Mouse (Mus musculus) midbrain, embryonic 11.5 days (tissue): ENCODE measurements around the gene Bri3. TPM values are rescaled to one million over a fixed set of nuclear protein-coding genes. Genes with fewer than 3 reads are reported as not detected.

ENCODE experiments used
- ATAC-seq: fragments of 200-750 bp; cut with Nextera tagmentation; 2 replicates; pipeline ENCODE4 v1.8.0; 2017; ENCODE audit warnings: moderate TSS enrichment, moderate library complexity; ENCODE audit not compliant: low FRiP score
- DNase-seq: peaks from one replicate; pipeline ENCODE4 v3.0.0; 2015; ENCODE audit warnings: low spot score; ENCODE audit errors: missing footprints
- H3K27ac ChIP-seq: fragments of 300-500 bp; sonication (generic); 2 replicates; pipeline ENCODE4 v1.5.1; 2014; ENCODE audit warnings: low read depth, low read length
- H3K27me3 ChIP-seq: fragments of 300-500 bp; sonication (generic); 2 replicates; pipeline ENCODE4 v1.6.1; 2014; ENCODE audit warnings: mild to moderate bottlenecking, low read length, moderate library complexity, mixed read lengths; ENCODE audit not compliant: control insufficient read depth, insufficient read depth
- H3K36me3 ChIP-seq: fragments of 300-500 bp; sonication (generic); 2 replicates; pipeline ENCODE4 v1.6.1; 2014; ENCODE audit warnings: mild to moderate bottlenecking, low read length, moderate library complexity, mixed read lengths; ENCODE audit not compliant: control insufficient read depth, insufficient read depth
- H3K4me1 ChIP-seq: fragments of 300-500 bp; sonication (generic); 2 replicates; pipeline ENCODE4 v1.6.1; 2014; ENCODE audit warnings: low read length; ENCODE audit not compliant: control insufficient read depth, insufficient read depth
- H3K4me2 ChIP-seq: fragments of 300-500 bp; sonication (generic); 2 replicates; pipeline ENCODE4 v1.6.1; 2014; ENCODE audit warnings: mild to moderate bottlenecking, moderate library complexity
- H3K4me3 ChIP-seq: fragments of 300-500 bp; sonication (generic); 2 replicates; pipeline ENCODE4 v1.5.1; 2014; ENCODE audit warnings: low read depth, low read length
- H3K9ac ChIP-seq: fragments of 300-500 bp; sonication (generic); 2 replicates; pipeline ENCODE4 v1.6.1; 2014; ENCODE audit warnings: low read length
- H3K9me3 ChIP-seq: fragments of 300-500 bp; sonication (generic); 2 replicates; pipeline ENCODE4 v1.6.1; 2016; ENCODE audit warnings: low read length; ENCODE audit not compliant: control insufficient read depth
- WGBS: fragments of 180-500 bp; shearing (Covaris S2); extraction: QIAGEN DNeasy Blood & Tissue Kit; methylation state at CpG from one replicate; pipeline ENCODE4 v1.1.7; 2014; 5-methylcytosine and 5-hydroxymethylcytosine counted together
- polyA plus RNA-seq: library from polyadenylated mRNA; unstranded; fragments of >200 nt; fragmentation: Nextera tagmentation; extraction: Ambion mirVana; gene quantifications from 2 replicates; pipeline ENCODE4 v1.2.1, GENCODE M21; 2014

Bri3 gene
- polyA plus RNA-seq, 1 experiment from 2014 or later: 130 TPM

GRCm38 (mm10) chr5:144226220-144226619 is 18.0 kb upstream of the Bri3 start:
- Histone ChIP-seq H3K4me2 (no peak overlapping the region), H3K4me1 (peaks cover 10% of the 10 kb centered on the region), H3K9me3 (no peaks in the 10 kb centered on the region), H3K9ac (no peak overlapping the region), H3K36me3 (no peaks in the 10 kb centered on the region), H3K27me3 (no peaks in the 10 kb centered on the region), H3K4me3 (no peak overlapping the region), H3K27ac (no peak overlapping the region)
- 27% methylated on average over 11 of the region's 11 CpGs for WGBS
- ATAC-seq (no peak), DNase-seq (no peak)

GRCm38 (mm10) chr5:144230216-144230615 is 14.0 kb upstream of the Bri3 start:
- 93% methylated on average over 7 of the region's 7 CpGs for WGBS
- Histone ChIP-seq H3K9ac (no peak overlapping the region), H3K4me2 (no peak overlapping the region), H3K4me3 (no peak overlapping the region), H3K4me1 (no peaks in the 10 kb centered on the region), H3K9me3 (no peaks in the 10 kb centered on the region), H3K27me3 (no peaks in the 10 kb centered on the region), H3K36me3 (no peaks in the 10 kb centered on the region), H3K27ac (no peak overlapping the region)
- ATAC-seq (no peak), DNase-seq (no peak)

- no peak for DNase-seq
- no peak overlapping the region for H3K4me3 ChIP-seq
- H3K4me2 ChIP-seq: no peak overlapping the region
- no peak overlapping the region for H3K9ac ChIP-seq
- H3K27me3 ChIP-seq: no peaks in the 10 kb centered on the region
- ATAC-seq: no peak
- no peaks in the 10 kb centered on the region for H3K9me3 ChIP-seq
- no peaks in the 10 kb centered on the region for H3K4me1 ChIP-seq
- H3K27ac ChIP-seq: no peak overlapping the region
- no peaks in the 10 kb centered on the region for H3K36me3 ChIP-seq
- 76% methylated on average over 1 of the region's 1 CpGs for WGBS
Observed at GRCm38 (mm10) chr5:144231410-144231809, 12.8 kb upstream of the Bri3 start.

GRCm38 (mm10) chr5:144232531-144232930 is 11.7 kb upstream of the Bri3 start:
- Histone ChIP-seq H3K9ac (no peak overlapping the region), H3K36me3 (no peaks in the 10 kb centered on the region), H3K9me3 (no peaks in the 10 kb centered on the region), H3K27ac (no peak overlapping the region), H3K4me3 (no peak overlapping the region), H3K4me1 (no peaks in the 10 kb centered on the region), H3K4me2 (no peak overlapping the region), H3K27me3 (no peaks in the 10 kb centered on the region)
- ATAC-seq (no peak), DNase-seq (no peak)
- 86% methylated on average over 5 of the region's 5 CpGs for WGBS

GRCm38 (mm10) chr5:144234222-144234621 is 10.0 kb upstream of the Bri3 start:
- no peaks in the 10 kb centered on the region for H3K9me3 ChIP-seq
- WGBS: 76% methylated on average over 6 of the region's 6 CpGs
- no peak for DNase-seq
- no peak overlapping the region for H3K4me3 ChIP-seq
- H3K36me3 ChIP-seq: no peaks in the 10 kb centered on the region
- no peaks in the 10 kb centered on the region for H3K27me3 ChIP-seq
- H3K27ac ChIP-seq: no peak overlapping the region
- ATAC-seq: no peak
- no peaks in the 10 kb centered on the region for H3K4me1 ChIP-seq
- H3K4me2 ChIP-seq: no peak overlapping the region
- no peak overlapping the region for H3K9ac ChIP-seq

- Histone ChIP-seq H3K4me3 (no peak overlapping the region), H3K27me3 (no peaks in the 10 kb centered on the region), H3K4me1 (no peaks in the 10 kb centered on the region), H3K9me3 (no peaks in the 10 kb centered on the region), H3K27ac (no peak overlapping the region), H3K4me2 (no peak overlapping the region), H3K9ac (no peak overlapping the region), H3K36me3 (no peaks in the 10 kb centered on the region)
- WGBS: 90% methylated on average over 7 of the region's 7 CpGs
- DNase-seq: no peak
- no peak for ATAC-seq
Observed at GRCm38 (mm10) chr5:144234714-144235113, 9.5 kb upstream of the Bri3 start.

- no peak overlapping the region for H3K27ac ChIP-seq
- ATAC-seq: no peak
Observed at GRCm38 (mm10) chr5:144238969-144239368, 5.3 kb upstream of the Bri3 start.

GRCm38 (mm10) chr5:144245592-144245991 is 1.4 kb downstream of the Bri3 start:
- H3K4me3 ChIP-seq: no peak overlapping the region
- DNase-seq: no peak
- no peaks in the 10 kb centered on the region for H3K4me1 ChIP-seq
- H3K9me3 ChIP-seq: peaks cover 5% of the 10 kb centered on the region; the same call in 1 of the 2 replicates
- 71% methylated on average over 2 of the region's 2 CpGs for WGBS
- H3K4me2 ChIP-seq: no peak overlapping the region
- H3K27me3 ChIP-seq: no peaks in the 10 kb centered on the region
- no peak for ATAC-seq
- H3K27ac ChIP-seq: no peak overlapping the region
- no peaks in the 10 kb centered on the region for H3K36me3 ChIP-seq
- H3K9ac ChIP-seq: no peak overlapping the region

More at GRCm38 (mm10) chr5:144238969-144239368, 5.3 kb upstream of the Bri3 start:
- 81% methylated on average over 1 of the region's 1 CpGs for WGBS
- H3K4me2 ChIP-seq: no peak overlapping the region
- no peak overlapping the region for H3K9ac ChIP-seq
- no peaks in the 10 kb centered on the region for H3K9me3 ChIP-seq
- no peak overlapping the region for H3K4me3 ChIP-seq
- no peaks in the 10 kb centered on the region for H3K27me3 ChIP-seq
- H3K4me1 ChIP-seq: no peaks in the 10 kb centered on the region
- no peaks in the 10 kb centered on the region for H3K36me3 ChIP-seq
- no peak for DNase-seq

GRCm38 (mm10) chr5:144246669-144247068 is 2.4 kb downstream of the Bri3 start:
- WGBS: 88% methylated on average over 7 of the region's 7 CpGs
- no peak for DNase-seq
- Histone ChIP-seq H3K4me1 (no peaks in the 10 kb centered on the region), H3K36me3 (no peaks in the 10 kb centered on the region), H3K9me3 (peaks cover 5% of the 10 kb centered on the region; the same call in 1 of the 2 replicates), H3K27ac (no peak overlapping the region), H3K27me3 (no peaks in the 10 kb centered on the region), H3K4me3 (no peak overlapping the region), H3K4me2 (no peak overlapping the region), H3K9ac (no peak overlapping the region)
- ATAC-seq: no peak

- no peak overlapping the region for H3K4me2 ChIP-seq
- WGBS: 86% methylated on average over 10 of the region's 10 CpGs
- H3K27me3 ChIP-seq: no peaks in the 10 kb centered on the region
- H3K27ac ChIP-seq: no peak overlapping the region
- no peak overlapping the region for H3K9ac ChIP-seq
- no peak overlapping the region for H3K4me3 ChIP-seq
- DNase-seq (no peak), ATAC-seq (no peak)
- no peaks in the 10 kb centered on the region for H3K36me3 ChIP-seq
- H3K9me3 ChIP-seq: peaks cover 5% of the 10 kb centered on the region; the same call in 1 of the 2 replicates
- H3K4me1 ChIP-seq: no peaks in the 10 kb centered on the region
Observed at GRCm38 (mm10) chr5:144247307-144247706, 3.1 kb downstream of the Bri3 start.
